Mouse (Mus musculus) CH12.LX (cell line): Measurements from ENCODE around the gene Trafd1. TPM values are rescaled to one million over a fixed set of nuclear protein-coding genes. Genes with fewer than 3 reads are reported as not detected.

Source experiments
- DNase-seq: peaks from one replicate; pipeline ENCODE4 v3.0.0-alpha.2; 2013; ENCODE audit errors: extremely low read depth
- H3K27ac ChIP-seq: 2 replicates; pipeline ENCODE4 v1.5.1; 2012; ENCODE audit warnings: low read depth, mild to moderate bottlenecking, control low read depth, moderate library complexity; ENCODE audit not compliant: insufficient read depth
- H3K27me3 ChIP-seq: replicated peaks from 2 replicates; pipeline ENCODE3; 2012; ENCODE audit warnings: inconsistent platforms
- H3K36me3 ChIP-seq, 2 experiments: replicated peaks in 1 of 2; 2 replicates each; pipeline versions ENCODE3 to v1.6.1; 2012; ENCODE audit warnings: inconsistent platforms in 1 of 2, low read length in 1 of 2, mild to moderate bottlenecking in 1 of 2, mixed read lengths in 1 of 2, moderate library complexity in 1 of 2; ENCODE audit not compliant: control insufficient read depth in 1 of 2, insufficient read depth in 1 of 2
- H3K4me1 ChIP-seq, 2 experiments: 2 replicates each; pipeline ENCODE4 v1.6.1; 2012; ENCODE audit warnings: inconsistent platforms in 1 of 2, moderate library complexity in 1 of 2; ENCODE audit not compliant: insufficient read depth in 2 of 2, control insufficient read depth in 1 of 2
- H3K4me2 ChIP-seq: 2 replicates; pipeline ENCODE4 v1.6.1; 2012; ENCODE audit warnings: low read depth, mild to moderate bottlenecking, control low read depth; ENCODE audit not compliant: poor library complexity, insufficient read depth, severe bottlenecking
- H3K4me3 ChIP-seq, 3 experiments: fragments of 150-350 bp in 1 of 3; sonication (generic) in 1 of 3; replicated peaks in 1 of 3; 2 replicates each; pipeline versions ENCODE3 to v1.5.1; 2011 to 2012; ENCODE audit warnings: low read depth in 2 of 3, low read length in 2 of 3, mild to moderate bottlenecking in 2 of 3, moderate library complexity in 2 of 3, control low read depth in 1 of 3, improper control_type of control experiment in 1 of 3, inconsistent platforms in 1 of 3, mixed read lengths in 1 of 3; ENCODE audit not compliant: poor library complexity in 1 of 3
- H3K79me2 ChIP-seq: replicated peaks from 2 replicates; pipeline ENCODE4 v1.6.1; 2012; ENCODE audit warnings: mild to moderate bottlenecking, moderate library complexity; ENCODE audit not compliant: control insufficient read depth, poor library complexity, insufficient read depth, severe bottlenecking; ENCODE audit errors: extremely low read depth
- H3K9ac ChIP-seq: 2 replicates; pipeline ENCODE4 v1.6.1; 2012; ENCODE audit warnings: low read depth, mild to moderate bottlenecking, control low read depth, moderate library complexity; ENCODE audit not compliant: insufficient read depth
- H3K9me3 ChIP-seq: replicated peaks from 2 replicates; pipeline ENCODE3; 2012; ENCODE audit warnings: low read length, inconsistent platforms, mixed read lengths
- BHLHE40 ChIP-seq: IDR thresholded peaks from 2 replicates; pipeline ENCODE4 v1.6.1; 2011; ENCODE audit warnings: mild to moderate bottlenecking, low read depth, low read length, improper control_type of control experiment
- CHD2 ChIP-seq: IDR thresholded peaks from 2 replicates; pipeline ENCODE4 v1.6.1; 2011; ENCODE audit warnings: low read length, improper control_type of control experiment
- CTCF ChIP-seq, 2 experiments: IDR thresholded peaks in 1 of 2; conservative IDR thresholded peaks in 1 of 2; 2 replicates each; pipeline ENCODE4 v1.5.1; 2011 to 2012; ENCODE audit warnings: low read depth in 2 of 2, low read length in 2 of 2, improper control_type of control experiment in 1 of 2, inconsistent platforms in 1 of 2, mild to moderate bottlenecking in 1 of 2, moderate library complexity in 1 of 2
- E2F4 ChIP-seq: IDR thresholded peaks from 2 replicates; pipeline ENCODE4 v1.6.1; 2011; ENCODE audit warnings: low read depth, low read length, improper control_type of control experiment; ENCODE audit not compliant: insufficient replicate concordance
- ELF1 ChIP-seq: IDR thresholded peaks from 2 replicates; pipeline ENCODE4 v1.6.1; 2014; ENCODE audit warnings: low read depth, mild to moderate bottlenecking, inconsistent platforms, low read length, improper control_type of control experiment
- EP300 ChIP-seq: IDR thresholded peaks from 2 replicates; pipeline ENCODE4 v1.6.1; 2011; ENCODE audit warnings: low read length, improper control_type of control experiment
- GABPA ChIP-seq: IDR thresholded peaks from 2 replicates; pipeline ENCODE4 v1.6.1; 2012; ENCODE audit warnings: low read depth, low read length, improper control_type of control experiment, inconsistent platforms; ENCODE audit not compliant: insufficient replicate concordance
- HCFC1 ChIP-seq: IDR thresholded peaks from 2 replicates; pipeline ENCODE4 v1.6.1; 2012; ENCODE audit warnings: low read depth, mild to moderate bottlenecking, inconsistent platforms, low read length, improper control_type of control experiment
- IRF4 ChIP-seq: IDR thresholded peaks from 2 replicates; pipeline ENCODE4 v1.6.1; 2014; ENCODE audit warnings: low read depth, mild to moderate bottlenecking, inconsistent platforms, low read length, improper control_type of control experiment
- JUN ChIP-seq: IDR thresholded peaks from 2 replicates; pipeline ENCODE4 v1.6.1; 2011; ENCODE audit warnings: low read depth, mild to moderate bottlenecking, low read length, improper control_type of control experiment, moderate library complexity; ENCODE audit not compliant: insufficient read depth
- JUND ChIP-seq: conservative IDR thresholded peaks from 2 replicates; pipeline ENCODE4 v1.6.1; 2011; ENCODE audit warnings: low read depth, low read length, improper control_type of control experiment
- KAT2A ChIP-seq: IDR thresholded peaks from 2 replicates; pipeline ENCODE4 v1.6.1; 2012; ENCODE audit warnings: low read length, improper control_type of control experiment, inconsistent platforms; ENCODE audit not compliant: insufficient replicate concordance
- MAFK ChIP-seq: IDR thresholded peaks from 2 replicates; pipeline ENCODE4 v1.6.1; 2011; ENCODE audit warnings: low read length, improper control_type of control experiment; ENCODE audit not compliant: insufficient replicate concordance
- MAX ChIP-seq: IDR thresholded peaks from 2 replicates; pipeline ENCODE4 v1.6.1; 2011; ENCODE audit warnings: low read length, improper control_type of control experiment
- MAZ ChIP-seq: IDR thresholded peaks from 2 replicates; pipeline ENCODE4 v1.6.1; 2012; ENCODE audit warnings: low read depth, mild to moderate bottlenecking, inconsistent platforms, low read length, improper control_type of control experiment, moderate library complexity
- MEF2A ChIP-seq: IDR thresholded peaks from 2 replicates; pipeline ENCODE4 v1.6.1; 2014; ENCODE audit warnings: low read depth, mild to moderate bottlenecking, inconsistent platforms, low read length, improper control_type of control experiment, borderline replicate concordance
- MXI1 ChIP-seq: IDR thresholded peaks from 2 replicates; pipeline ENCODE4 v1.6.1; 2011; ENCODE audit warnings: mild to moderate bottlenecking, low read depth, low read length, improper control_type of control experiment
- MYC ChIP-seq: IDR thresholded peaks from 2 replicates; pipeline ENCODE4 v1.6.1; 2011; ENCODE audit warnings: low read depth, mild to moderate bottlenecking, improper control_type of control experiment, low read length
- NELFE ChIP-seq: IDR thresholded peaks from 2 replicates; pipeline ENCODE4 v1.6.1; 2011; ENCODE audit warnings: low read depth, low read length, improper control_type of control experiment
- NRF1 ChIP-seq: IDR thresholded peaks from 2 replicates; pipeline ENCODE4 v1.6.1; 2014; ENCODE audit warnings: low read depth, mild to moderate bottlenecking, inconsistent platforms, low read length, improper control_type of control experiment, moderate library complexity
- PAX5 ChIP-seq: IDR thresholded peaks from 2 replicates; pipeline ENCODE4 v1.6.1; 2012; ENCODE audit warnings: low read length, inconsistent platforms, mixed read lengths
- POLR2AphosphoS2 ChIP-seq: IDR thresholded peaks from 2 replicates; pipeline ENCODE4 v1.6.1; 2011; ENCODE audit warnings: low read depth, low read length, improper control_type of control experiment
- RAD21 ChIP-seq: IDR thresholded peaks from 2 replicates; pipeline ENCODE4 v1.6.1; 2011; ENCODE audit warnings: low read depth, mild to moderate bottlenecking, low read length, improper control_type of control experiment, moderate library complexity
- RCOR1 ChIP-seq: conservative IDR thresholded peaks from 2 replicates; pipeline ENCODE4 v1.6.1; 2012; ENCODE audit warnings: low read depth, mild to moderate bottlenecking, inconsistent platforms, low read length, improper control_type of control experiment
- SMC3 ChIP-seq: IDR thresholded peaks from 2 replicates; pipeline ENCODE4 v1.6.1; 2011; ENCODE audit warnings: low read depth, low read length, improper control_type of control experiment
- TCF12 ChIP-seq: IDR thresholded peaks from 2 replicates; pipeline ENCODE4 v1.6.1; 2014; ENCODE audit warnings: low read depth, mild to moderate bottlenecking, inconsistent platforms, low read length, improper control_type of control experiment
- UBTF ChIP-seq: IDR thresholded peaks from 2 replicates; pipeline ENCODE4 v1.6.1; 2012; ENCODE audit warnings: low read depth, mild to moderate bottlenecking, inconsistent platforms, low read length, improper control_type of control experiment, moderate library complexity
- USF1 ChIP-seq: IDR thresholded peaks from 2 replicates; pipeline ENCODE4 v1.6.1; 2014; ENCODE audit warnings: low read depth, mild to moderate bottlenecking, inconsistent platforms, low read length, improper control_type of control experiment
- USF2 ChIP-seq: conservative IDR thresholded peaks from 2 replicates; pipeline ENCODE4 v1.6.1; 2011; ENCODE audit warnings: low read depth, low read length, improper control_type of control experiment
- ZC3H11A ChIP-seq: IDR thresholded peaks from 2 replicates; pipeline ENCODE4 v1.6.1; 2012; ENCODE audit warnings: low read depth, mild to moderate bottlenecking, inconsistent platforms, low read length, improper control_type of control experiment
- ZMIZ1 ChIP-seq: IDR thresholded peaks from 2 replicates; pipeline ENCODE4 v1.6.1; 2012; ENCODE audit warnings: low read depth, mild to moderate bottlenecking, inconsistent platforms, low read length, improper control_type of control experiment
- ZNF384 ChIP-seq: IDR thresholded peaks from 2 replicates; pipeline ENCODE4 v1.6.1; 2012; ENCODE audit warnings: low read depth, low read length, improper control_type of control experiment, inconsistent platforms
- dilution Hi-C: fragments of 300-500 bp; cut with MboI; formaldehyde crosslinking; loops from 2 replicates; pipeline ENCODE4 v1.14.3; 2020; ENCODE audit warnings: low sequenced_read_pairs; ENCODE audit not compliant: extremely low pct_unique_long_range_greater_than_20kb, extremely low pct_ligation_motif_present
- in situ Hi-C: fragments of 300-500 bp; cut with MboI; formaldehyde crosslinking; loops from 3 replicates; pipeline ENCODE4 v1.14.3; 2019; ENCODE audit warnings: low sequenced_read_pairs, low pct_ligation_motif_present, low pct_unique_long_range_greater_than_20kb, mixed read lengths
- polyA plus RNA-seq: library from polyadenylated mRNA; unstranded; fragments of >175 nt; gene quantifications from 2 replicates; pipeline ENCODE4 v1.2.1, GENCODE M21; 2012; ENCODE audit warnings: low read depth; ENCODE audit not compliant: insufficient read length
- total RNA-seq, 2 experiments: library from RNA; depleted of rRNA; stranded (reverse); fragments of 300-350 nt in 1 of 2; fragments of >200 nt in 1 of 2; gene quantifications; 2 replicates each; pipeline ENCODE4 v1.2.3; 2012 to 2014

Gene Trafd1
- total and polyA plus RNA-seq, 3 experiments: 31.7 to 52.8 (median 42.3) TPM

- peaks cover 10 to 47% of the 10 kb centered on the region in 2 experiments for H3K36me3 ChIP-seq
- peaks cover 66% of the 10 kb centered on the region for H3K79me2 ChIP-seq
- H3K9me3 ChIP-seq: no peaks in the 10 kb centered on the region
- H3K4me2 ChIP-seq: peak overlapping the region; percentile 82
- H3K9ac ChIP-seq: peak overlapping the region; percentile 77
- peak overlapping the region in 2 of 3 experiments; percentile 84 for H3K4me3 ChIP-seq
- DNase-seq: no peak
- H3K4me1 ChIP-seq: peaks cover 15 to 54% of the 10 kb centered on the region in 2 experiments; a peak in 3 of 4 replicates
- TF ChIP-seq CTCF (conservative IDR thresholded peaks at IDR 0.05 in 1 of 2, IDR thresholded peaks at IDR 0.05 in 1 of 2; ENCODE audit: low read depth in 2 of 2, low read length in 2 of 2): no peak
- H3K27me3 ChIP-seq: no peaks in the 10 kb centered on the region
- in situ Hi-C loops: no loop called here
- dilution Hi-C loops: no loop called here
- H3K27ac ChIP-seq: peak overlapping the region; percentile 33; the same call in 1 of the 2 replicates
Measured at GRCm38 (mm10) chr5:121399540-121399939, 14.1 kb upstream of the Trafd1 start.

- Histone ChIP-seq H3K4me3 (peak overlapping the region; percentile 84 to 94 (median 84)), H3K9ac (peak overlapping the region; percentile 77), H3K79me2 (peaks cover 61% of the 10 kb centered on the region), H3K36me3 (peaks cover 9 to 41% of the 10 kb centered on the region in 2 experiments), H3K4me2 (peak overlapping the region; percentile 82), H3K9me3 (no peaks in the 10 kb centered on the region), H3K27ac (no peak overlapping the region), H3K4me1 (peaks cover 15 to 49% of the 10 kb centered on the region in 2 experiments; a peak in 3 of 4 replicates), H3K27me3 (no peaks in the 10 kb centered on the region)
- no peak for DNase-seq
- dilution Hi-C loops (no loop called here), in situ Hi-C loops (no loop called here)
- TF ChIP-seq GABPA: no peak
- no peak for TF ChIP-seq TCF12
- no peak for TF ChIP-seq RAD21
- TF ChIP-seq CHD2: no peak
- TF ChIP-seq NRF1: no peak
- no peak for TF ChIP-seq RCOR1
- no peak for TF ChIP-seq JUND
- TF ChIP-seq SMC3: no peak
- TF ChIP-seq ZNF384: peak; percentile 83
- no peak for TF ChIP-seq EP300
- no peak for TF ChIP-seq MAFK
- TF ChIP-seq ZMIZ1: no peak
- no peak for TF ChIP-seq USF1
- no peak for TF ChIP-seq ZC3H11A
- TF ChIP-seq MYC: no peak
- no peak for TF ChIP-seq ELF1
- no peak for TF ChIP-seq KAT2A
- TF ChIP-seq HCFC1: 0 out of 2 replicates have a peak, but pooled peaks have one; percentile 12
- peak; percentile 63; the same call in 1 of the 2 replicates for TF ChIP-seq MAX
- no peak for TF ChIP-seq MAZ
- no peak for TF ChIP-seq USF2
- TF ChIP-seq E2F4: no peak
- no peak for TF ChIP-seq MXI1
- no peak for TF ChIP-seq PAX5
- no peak for TF ChIP-seq JUN
- no peak for TF ChIP-seq IRF4
- TF ChIP-seq UBTF: no peak
- no peak for TF ChIP-seq MEF2A
- no peak for TF ChIP-seq NELFE
- TF ChIP-seq POLR2AphosphoS2: no peak
- TF ChIP-seq BHLHE40: peak; percentile 69
Measured at GRCm38 (mm10) chr5:121398965-121399462, 13.6 kb upstream of the Trafd1 start.
